Comparison of ENCODE assay signal across 9 mouse cellular contexts in genomic region chr14:121059266-121059665, GRCm38 (mm10). TPM values are rescaled to one million over a fixed set of nuclear protein-coding genes. Genes with fewer than 3 reads are reported as not detected.
A peak's percentile ranks its signal among the peaks of the same experiment; 100 is the strongest.
DNase-seq lines count a peak whose midpoint lies in the region.
"Had no signal": no experiment of that assay in that cellular context is flagged by ENCODE, and none has a peak within 500 bp of the region (broad histone marks: within the 10 kb centered on the region; RNA-seq: fewer than 3 reads in every experiment).

No protein-coding gene starts in this region.

- intact Hi-C loops in left cerebral cortex, postnatal 4 days (cut with DNase I): no loop called here
- intact Hi-C loops in left cerebral cortex, postnatal 14 days (cut with DNase I): no loop called here

- 0 out of 2 replicates have a peak overlapping the region, but pooled peaks have one; percentile 30 for H3K27ac ChIP-seq in heart, embryonic 10.5 days

- H3K4me3 ChIP-seq in heart, embryonic 10.5 days: no peak overlapping the region
- H3K4me3 ChIP-seq: myocyte had no signal

- WGBS in heart, embryonic 10.5 days: 48% methylated on average over 10 of the region's 10 CpGs

- H3K36me3 ChIP-seq in heart, embryonic 10.5 days: peaks cover 9% of the 10 kb centered on the region

- DNase-seq in left cerebral cortex, postnatal 4 days: peak; percentile 40
- DNase-seq in left cerebral cortex, adult 9 months (ENCODE audit: low spot score in 2 of 2): no peak
- DNase-seq in cerebellum, postnatal 25 days: peak; percentile 41 to 52
- DNase-seq in heart, embryonic 10.5 days (ENCODE audit: low spot score): no peak
- peak; percentile 76 for DNase-seq in kidney, postnatal 14 days
- no peak for DNase-seq in frontal cortex, postnatal 14 days (ENCODE audit: low spot score in 2 of 2)
- DNase-seq in left cerebral cortex, postnatal 14 days (ENCODE audit: low spot score in 2 of 2): no peak
- no peak for DNase-seq in frontal cortex, postnatal 36 days (ENCODE audit: low spot score in 2 of 2)

- H3K27me3 ChIP-seq in heart, embryonic 10.5 days (ENCODE audit: insufficient read depth, poor library complexity, severe bottlenecking): no peaks in the 10 kb centered on the region

- H3K9me3 ChIP-seq in heart, embryonic 10.5 days: no peaks in the 10 kb centered on the region

- peaks cover 90% of the 10 kb centered on the region for H3K4me1 ChIP-seq in heart, embryonic 10.5 days

RNA-seq across cellular contexts. Expression of gene Farp1, which starts 24.3 kb away (rescaled TPM):
- total RNA-seq in left cerebral cortex, postnatal 4 days (2021): 100 to 1,000 TPM; 239 to 257 TPM
- 27.0 and 36.1 TPM in 2 replicates for polyA plus RNA-seq in heart, embryonic 10.5 days (2016; fragmentation: Nextera tagmentation; extraction: Ambion mirVana)
- total RNA-seq in left cerebral cortex, postnatal 14 days (2021): 100 to 1,000 TPM; 127 to 137 TPM

Comparison
In these comparisons a context has a peak if more than half of its experiments do, and no peak if none do; other contexts are left out.
1. DNase-seq: peak in left cerebral cortex, postnatal 4 days (single experiment), cerebellum, postnatal 25 days (2 of 2) and kidney, postnatal 14 days (single experiment); none in left cerebral cortex, adult 9 months (0 of 2), heart, embryonic 10.5 days (single experiment), frontal cortex, postnatal 14 days (0 of 2), left cerebral cortex, postnatal 14 days (0 of 2) and frontal cortex, postnatal 36 days (0 of 2).